Mouse (Mus musculus) intestine, embryonic 16.5 days (tissue): ENCODE results near the gene Ntan1. TPM values are rescaled to one million over a fixed set of nuclear protein-coding genes. Genes with fewer than 3 reads are reported as not detected.
A peak's percentile ranks its signal among the peaks of the same experiment; 100 is the strongest.

Experiments used
- ATAC-seq: fragments of 200-750 bp; cut with Nextera tagmentation; 2 replicates; pipeline ENCODE4 v1.8.0; 2017; ENCODE audit warnings: moderate TSS enrichment, moderate library complexity
- H3K27ac ChIP-seq: fragments of 300-500 bp; sonication (generic); 2 replicates; pipeline ENCODE4 v1.5.1; 2014; ENCODE audit warnings: mild to moderate bottlenecking, low read length
- H3K27me3 ChIP-seq: fragments of 300-500 bp; sonication (generic); replicated peaks from 2 replicates; pipeline ENCODE4 v1.6.1; 2014; ENCODE audit warnings: low read length, control low read depth, mixed read lengths; ENCODE audit not compliant: control insufficient read depth, insufficient read depth
- H3K36me3 ChIP-seq: fragments of 300-500 bp; sonication (generic); 2 replicates; pipeline ENCODE4 v1.6.1; 2014; ENCODE audit warnings: low read length, control low read depth; ENCODE audit not compliant: control insufficient read depth, insufficient read depth
- H3K4me1 ChIP-seq: fragments of 300-500 bp; sonication (generic); 2 replicates; pipeline ENCODE4 v1.6.1; 2014; ENCODE audit warnings: low read length, control low read depth, mixed read lengths; ENCODE audit not compliant: control insufficient read depth, insufficient read depth
- H3K4me2 ChIP-seq: fragments of 300-500 bp; sonication (generic); 2 replicates; pipeline ENCODE4 v1.6.1; 2014; ENCODE audit warnings: low read depth, low read length, control low read depth
- H3K4me3 ChIP-seq: fragments of 300-500 bp; sonication (generic); 2 replicates; pipeline ENCODE4 v1.5.1; 2014; ENCODE audit warnings: mild to moderate bottlenecking, low read length
- H3K9ac ChIP-seq: fragments of 300-500 bp; sonication (generic); 2 replicates; pipeline ENCODE4 v1.6.1; 2014; ENCODE audit warnings: low read depth, low read length
- H3K9me3 ChIP-seq: fragments of 300-500 bp; sonication (generic); 2 replicates; pipeline ENCODE4 v1.6.1; 2016; ENCODE audit warnings: low read length, control low read depth; ENCODE audit not compliant: control insufficient read depth
- WGBS: fragments of 180-500 bp; shearing (Covaris S2); extraction: QIAGEN DNeasy Blood & Tissue Kit; methylation state at CpG from one replicate; pipeline ENCODE4 v1.1.7; 2014; 5-methylcytosine and 5-hydroxymethylcytosine counted together
- polyA plus RNA-seq: library from polyadenylated mRNA; unstranded; fragments of >200 nt; fragmentation: Nextera tagmentation; extraction: Ambion mirVana; gene quantifications from 2 replicates; pipeline ENCODE4 v1.2.1, GENCODE M21; 2015

Ntan1 gene
- polyA plus RNA-seq, 1 experiment from 2014 or later = 143 TPM

- peaks cover 12% of the 10 kb centered on the region for H3K36me3 ChIP-seq
- ATAC-seq = no peak
- H3K4me3 ChIP-seq = no peak overlapping the region
- 75% methylated on average over 7 of the region's 7 CpGs for WGBS
- peaks cover 3% of the 10 kb centered on the region; the same call in 1 of the 2 replicates for H3K4me1 ChIP-seq
- H3K9ac ChIP-seq = no peak overlapping the region
- no peaks in the 10 kb centered on the region for H3K9me3 ChIP-seq
- no peak overlapping the region for H3K4me2 ChIP-seq
- H3K27ac ChIP-seq = no peak overlapping the region
- no peaks in the 10 kb centered on the region for H3K27me3 ChIP-seq
These were observed 7.3 kb downstream of the Ntan1 start for GRCm38 (mm10) chr16:13825781-13826490.

DNA sequence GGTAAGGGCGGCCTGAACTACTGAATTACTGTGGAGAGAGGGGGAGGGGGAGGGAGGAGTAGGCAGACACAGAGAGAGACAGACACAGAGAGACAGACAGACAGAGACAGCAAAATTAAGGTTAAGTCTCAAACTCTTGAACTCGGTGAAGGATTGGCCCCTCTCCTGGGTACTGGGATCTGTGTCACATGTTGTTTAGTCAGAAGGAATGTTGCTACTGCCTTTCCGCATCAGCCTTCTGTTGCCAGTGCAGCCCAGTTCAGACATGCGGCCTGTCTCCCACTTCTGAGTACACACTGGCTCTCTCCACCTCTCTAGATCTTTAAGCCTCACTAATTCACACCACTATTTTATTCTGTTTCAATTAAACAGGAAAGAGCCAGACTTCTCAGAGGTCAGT, 7.9 kb downstream of the Ntan1 start:
- peaks cover 3% of the 10 kb centered on the region; the same call in 1 of the 2 replicates for H3K4me1 ChIP-seq
- H3K4me2 ChIP-seq = no peak overlapping the region
- no peak overlapping the region for H3K9ac ChIP-seq
- H3K27me3 ChIP-seq = no peaks in the 10 kb centered on the region
- ATAC-seq = no peak
- no peak overlapping the region for H3K27ac ChIP-seq
- 87% methylated on average over 4 of the region's 4 CpGs for WGBS
- H3K9me3 ChIP-seq = no peaks in the 10 kb centered on the region
- peaks cover 12% of the 10 kb centered on the region for H3K36me3 ChIP-seq
- no peak overlapping the region for H3K4me3 ChIP-seq

DNA sequence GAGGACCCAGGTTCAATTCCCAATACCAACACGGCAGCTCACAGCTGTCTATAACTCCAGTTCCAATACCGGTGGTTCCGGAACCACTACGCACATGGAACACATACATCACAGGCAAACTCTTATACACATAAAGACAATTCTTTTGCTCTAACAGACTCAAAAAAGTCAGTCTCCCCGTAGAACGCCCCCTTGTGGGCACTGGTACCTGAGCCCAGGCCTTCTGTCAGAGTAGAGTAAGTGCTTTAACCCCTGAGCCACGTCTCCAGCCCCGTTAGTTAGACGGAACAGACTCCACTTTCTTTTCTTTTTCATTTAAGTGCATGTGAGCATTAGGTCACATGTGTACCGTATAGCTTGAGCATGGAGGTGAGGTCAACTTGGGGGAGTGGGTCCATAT, 11.8 kb downstream of the Ntan1 start:
- Histone ChIP-seq H3K27ac (no peak overlapping the region), H3K9me3 (no peaks in the 10 kb centered on the region), H3K9ac (no peak overlapping the region), H3K4me3 (no peak overlapping the region), H3K4me1 (0 out of 2 replicates have a peak, but pooled peaks cover 2% of the 10 kb centered on the region), H3K27me3 (no peaks in the 10 kb centered on the region), H3K4me2 (no peak overlapping the region), H3K36me3 (peaks cover 24% of the 10 kb centered on the region)
- WGBS = 91% methylated on average over 10 of the region's 10 CpGs
- ATAC-seq = no peak

GRCm38 (mm10) chr16:13831606-13832005, 13.0 kb downstream of the Ntan1 start:
- Histone ChIP-seq H3K27ac (no peak overlapping the region), H3K9ac (no peak overlapping the region), H3K4me1 (no peaks in the 10 kb centered on the region), H3K9me3 (no peaks in the 10 kb centered on the region), H3K4me3 (no peak overlapping the region), H3K36me3 (peaks cover 31% of the 10 kb centered on the region), H3K4me2 (no peak overlapping the region), H3K27me3 (no peaks in the 10 kb centered on the region)
- no peak for ATAC-seq
- WGBS = 84% methylated on average over 5 of the region's 5 CpGs

DNA sequence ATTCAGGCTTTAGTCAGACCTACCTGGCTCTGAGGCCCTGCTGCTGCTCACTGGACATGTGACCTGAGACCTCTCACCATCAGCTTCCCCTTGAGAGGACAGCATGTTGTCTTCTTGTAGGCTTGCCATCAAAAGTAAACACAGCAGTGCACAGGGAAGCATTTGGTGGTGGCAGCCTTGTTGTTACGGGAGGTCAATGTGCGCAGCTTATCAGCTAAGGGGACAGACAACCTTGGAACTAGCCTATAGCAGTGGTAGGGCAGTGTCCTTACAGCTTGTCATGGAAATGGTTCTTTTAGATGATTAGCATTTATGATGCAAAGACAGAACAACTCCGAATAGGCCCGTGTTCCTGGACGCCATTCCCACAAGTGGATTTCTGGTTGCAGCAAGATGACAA, 15.7 kb downstream of the Ntan1 start:
- Histone ChIP-seq H3K4me3 (no peak overlapping the region), H3K9me3 (no peaks in the 10 kb centered on the region), H3K36me3 (peaks cover 35% of the 10 kb centered on the region), H3K4me2 (no peak overlapping the region), H3K4me1 (no peaks in the 10 kb centered on the region), H3K27me3 (no peaks in the 10 kb centered on the region), H3K9ac (no peak overlapping the region), H3K27ac (peak overlapping the region; percentile 13; the same call in 1 of the 2 replicates)
- 85% methylated on average over 5 of the region's 5 CpGs for WGBS
- ATAC-seq = peak; percentile 88

GRCm38 (mm10) chr16:13840056-13840455, 21.4 kb downstream of the Ntan1 start:
- H3K4me2 ChIP-seq = no peak overlapping the region
- H3K36me3 ChIP-seq = peaks cover 25% of the 10 kb centered on the region
- no peak overlapping the region for H3K27ac ChIP-seq
- ATAC-seq = no peak
- WGBS = 90% methylated on average over 7 of the region's 7 CpGs
- no peak overlapping the region for H3K4me3 ChIP-seq
- no peak overlapping the region for H3K9ac ChIP-seq
- no peaks in the 10 kb centered on the region for H3K4me1 ChIP-seq
- H3K9me3 ChIP-seq = no peaks in the 10 kb centered on the region
- H3K27me3 ChIP-seq = no peaks in the 10 kb centered on the region

DNA sequence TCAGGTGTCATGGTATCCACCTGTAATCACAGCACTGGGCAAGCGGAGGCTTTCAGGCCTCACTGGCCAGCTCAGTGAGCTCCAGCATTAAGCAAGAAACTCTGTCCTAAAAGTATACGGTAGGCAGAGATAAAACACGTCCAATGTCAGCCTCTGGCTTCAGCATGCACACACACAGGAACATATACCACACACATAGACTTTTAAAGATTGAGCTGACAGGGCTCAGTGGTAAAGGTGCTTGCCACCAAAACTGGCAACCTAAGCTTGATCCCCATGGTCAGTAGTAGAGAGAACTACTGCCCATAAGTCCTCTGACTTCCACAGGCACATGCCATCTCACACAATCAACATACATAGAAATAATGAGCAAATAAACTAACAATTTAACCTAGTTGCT, 22.3 kb downstream of the Ntan1 start:
- H3K36me3 ChIP-seq = peaks cover 22% of the 10 kb centered on the region
- WGBS = 94% methylated on average over 3 of the region's 3 CpGs

DNA sequence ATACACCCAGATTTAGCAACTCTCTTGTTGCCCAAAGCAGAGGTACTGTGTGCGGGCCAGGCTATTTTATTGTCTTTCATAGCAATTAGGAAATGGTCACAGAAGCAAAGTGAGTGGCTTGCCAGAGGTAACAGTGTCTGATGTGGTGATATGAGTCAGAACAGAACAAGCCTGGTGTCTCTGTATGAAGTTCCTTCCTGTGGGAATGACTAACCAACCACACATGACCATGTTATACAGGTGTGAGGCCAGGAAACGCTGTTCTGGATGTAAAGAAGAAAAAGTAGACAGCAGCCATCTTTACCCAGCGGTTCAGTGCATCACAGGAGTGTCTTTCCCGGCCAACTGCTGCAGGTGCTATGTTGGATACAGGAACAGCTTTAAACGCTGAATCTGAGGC, 26.4 kb downstream of the Ntan1 start:
- Histone ChIP-seq H3K9me3 (no peaks in the 10 kb centered on the region), H3K4me1 (no peaks in the 10 kb centered on the region), H3K4me2 (no peak overlapping the region), H3K4me3 (no peak overlapping the region), H3K27me3 (no peaks in the 10 kb centered on the region), H3K9ac (no peak overlapping the region), H3K36me3 (peaks cover 12% of the 10 kb centered on the region), H3K27ac (no peak overlapping the region)
- 94% methylated on average over 5 of the region's 5 CpGs for WGBS
- no peak for ATAC-seq

More for the DNA sequence above, 22.3 kb downstream of the Ntan1 start:
- H3K4me2 ChIP-seq = no peak overlapping the region
- no peaks in the 10 kb centered on the region for H3K9me3 ChIP-seq
- H3K27me3 ChIP-seq = no peaks in the 10 kb centered on the region
- H3K9ac ChIP-seq = no peak overlapping the region
- H3K4me3 ChIP-seq = no peak overlapping the region
- no peak for ATAC-seq
- H3K27ac ChIP-seq = no peak overlapping the region
- no peaks in the 10 kb centered on the region for H3K4me1 ChIP-seq

GRCm38 (mm10) chr16:13846675-13847074, 28.0 kb downstream of the Ntan1 start:
- WGBS = 100% methylated on average over 1 of the region's 1 CpGs
- no peaks in the 10 kb centered on the region for H3K9me3 ChIP-seq
- H3K27ac ChIP-seq = no peak overlapping the region
- peaks cover 12% of the 10 kb centered on the region; the same call in 1 of the 2 replicates for H3K36me3 ChIP-seq
- H3K4me1 ChIP-seq = no peaks in the 10 kb centered on the region
- H3K4me2 ChIP-seq = no peak overlapping the region
- H3K9ac ChIP-seq = no peak overlapping the region
- ATAC-seq = no peak
- no peak overlapping the region for H3K4me3 ChIP-seq
- no peaks in the 10 kb centered on the region for H3K27me3 ChIP-seq

DNA sequence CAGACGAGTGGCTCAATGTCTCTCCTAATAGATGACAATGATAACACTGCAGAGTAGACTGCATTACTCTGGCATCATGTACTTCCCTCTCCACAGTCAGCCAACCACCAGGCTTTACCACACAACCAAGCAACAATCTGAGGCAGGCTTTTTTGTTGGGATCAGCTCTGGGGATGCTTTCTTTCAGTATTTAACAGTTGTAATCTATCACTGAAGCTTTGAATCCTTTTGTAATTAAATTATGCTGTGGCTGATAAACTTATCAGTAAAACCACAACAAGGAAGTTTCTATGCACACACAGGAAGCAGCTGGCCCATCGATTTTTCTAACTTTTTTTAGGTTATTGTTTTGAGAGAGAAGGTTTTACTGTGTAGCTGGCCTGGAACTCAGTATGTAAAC, 29.7 kb downstream of the Ntan1 start:
- no peak overlapping the region for H3K4me3 ChIP-seq

More for the DNA sequence above, 29.7 kb downstream of the Ntan1 start:
- no peak for ATAC-seq
- H3K27me3 ChIP-seq = no peaks in the 10 kb centered on the region
- H3K4me2 ChIP-seq = no peak overlapping the region
- WGBS = 72% methylated on average over 2 of the region's 2 CpGs
- no peak overlapping the region for H3K9ac ChIP-seq
- peaks cover 11% of the 10 kb centered on the region for H3K36me3 ChIP-seq
- no peaks in the 10 kb centered on the region for H3K4me1 ChIP-seq
- H3K27ac ChIP-seq = no peak overlapping the region
- H3K9me3 ChIP-seq = no peaks in the 10 kb centered on the region
